Mouse (Mus musculus): ENCODE measurements around the gene Ctsw. TPM values are rescaled to one million over a fixed set of nuclear protein-coding genes. Genes with fewer than 3 reads are reported as not detected.
A peak's percentile ranks its signal among the peaks of the same experiment; 100 is the strongest.

Ctsw gene
- polyA plus RNA-seq, 1 experiment from 2014 or later = 2.1 TPM

GRCm38 (mm10) chr19:5444371-5444908, 23.9 kb downstream of the Ctsw start:
- H3K9me3 ChIP-seq (ENCODE audit: low read length) = peaks cover 5% of the 10 kb centered on the region
- H3K4me2 ChIP-seq (replicated peaks; ENCODE audit: low read depth, low read length) = no peak overlapping the region
- 58% methylated on average over 9 of the region's 9 CpGs for WGBS
- H3K27ac ChIP-seq (ENCODE audit: low read length) = no peak overlapping the region
- H3K27me3 ChIP-seq (ENCODE audit: insufficient read depth, low read length) = peaks cover 29% of the 10 kb centered on the region
- no peak overlapping the region for H3K9ac ChIP-seq (replicated peaks; ENCODE audit: low read length)
- H3K36me3 ChIP-seq (ENCODE audit: insufficient read depth, low read length) = no peaks in the 10 kb centered on the region
- H3K4me1 ChIP-seq (ENCODE audit: insufficient read depth, low read length) = peaks cover 24% of the 10 kb centered on the region
- ATAC-seq (ENCODE audit: low FRiP score, low TSS enrichment) = no peak
- H3K4me3 ChIP-seq (ENCODE audit: low read length) = no peak overlapping the region

GRCm38 (mm10) chr19:5433951-5434350, 34.4 kb downstream of the Ctsw start:
- WGBS = 65% methylated on average over 7 of the region's 7 CpGs
- Histone ChIP-seq H3K36me3 (ENCODE audit: insufficient read depth, low read length) (no peaks in the 10 kb centered on the region), H3K9ac (replicated peaks; ENCODE audit: low read length) (peak overlapping the region; percentile 67; the same call in 1 of the 2 replicates), H3K4me3 (ENCODE audit: low read length) (no peak overlapping the region), H3K27me3 (ENCODE audit: insufficient read depth, low read length) (no peaks in the 10 kb centered on the region), H3K9me3 (ENCODE audit: low read length) (no peaks in the 10 kb centered on the region), H3K4me1 (ENCODE audit: insufficient read depth, low read length) (peaks cover 15% of the 10 kb centered on the region), H3K4me2 (replicated peaks; ENCODE audit: low read depth, low read length) (peak overlapping the region; percentile 73), H3K27ac (ENCODE audit: low read length) (peak overlapping the region; percentile 77; the same call in 1 of the 2 replicates)
- no peak for ATAC-seq (ENCODE audit: low FRiP score, low TSS enrichment)

- Histone ChIP-seq H3K36me3 (ENCODE audit: insufficient read depth, low read length) (no peaks in the 10 kb centered on the region), H3K9me3 (ENCODE audit: low read length) (no peaks in the 10 kb centered on the region), H3K27me3 (ENCODE audit: insufficient read depth, low read length) (no peaks in the 10 kb centered on the region), H3K4me3 (ENCODE audit: low read length) (peak overlapping the region; percentile 42), H3K4me1 (ENCODE audit: insufficient read depth, low read length) (peaks cover 15% of the 10 kb centered on the region), H3K9ac (replicated peaks; ENCODE audit: low read length) (peak overlapping the region; percentile 67), H3K27ac (ENCODE audit: low read length) (peak overlapping the region; percentile 77), H3K4me2 (replicated peaks; ENCODE audit: low read depth, low read length) (peak overlapping the region; percentile 73)
- peak; percentile 73; the same call in 1 of the 2 replicates for ATAC-seq (ENCODE audit: low FRiP score, low TSS enrichment)
- 6% methylated on average over 16 of the region's 16 CpGs for WGBS
These were observed 35.1 kb downstream of the Ctsw start for GRCm38 (mm10) chr19:5432992-5433852.

- H3K36me3 ChIP-seq (ENCODE audit: insufficient read depth, low read length) = peaks cover 3% of the 10 kb centered on the region; the same call in 1 of the 2 replicates
- H3K4me1 ChIP-seq (ENCODE audit: insufficient read depth, low read length) = peaks cover 16% of the 10 kb centered on the region
- no peak for ATAC-seq (ENCODE audit: low FRiP score, low TSS enrichment)
- H3K27ac ChIP-seq (ENCODE audit: low read length) = no peak overlapping the region
- WGBS = 67% methylated on average over 4 of the region's 4 CpGs
- H3K9me3 ChIP-seq (ENCODE audit: low read length) = no peaks in the 10 kb centered on the region
- no peaks in the 10 kb centered on the region for H3K27me3 ChIP-seq (ENCODE audit: insufficient read depth, low read length)
- H3K9ac ChIP-seq (replicated peaks; ENCODE audit: low read length) = no peak overlapping the region
- no peak overlapping the region for H3K4me2 ChIP-seq (replicated peaks; ENCODE audit: low read depth, low read length)
- H3K4me3 ChIP-seq (ENCODE audit: low read length) = no peak overlapping the region
These were observed 36.3 kb downstream of the Ctsw start for GRCm38 (mm10) chr19:5431911-5432464.

- ATAC-seq (ENCODE audit: low FRiP score, low TSS enrichment) = no peak
- WGBS = 90% methylated on average over 1 of the region's 1 CpGs
- Histone ChIP-seq H3K9ac (replicated peaks; ENCODE audit: low read length) (no peak overlapping the region), H3K4me3 (ENCODE audit: low read length) (no peak overlapping the region), H3K9me3 (ENCODE audit: low read length) (no peaks in the 10 kb centered on the region), H3K27ac (ENCODE audit: low read length) (no peak overlapping the region), H3K27me3 (ENCODE audit: insufficient read depth, low read length) (no peaks in the 10 kb centered on the region), H3K4me1 (ENCODE audit: insufficient read depth, low read length) (peaks cover 29% of the 10 kb centered on the region), H3K36me3 (ENCODE audit: insufficient read depth, low read length) (peaks cover 12% of the 10 kb centered on the region), H3K4me2 (replicated peaks; ENCODE audit: low read depth, low read length) (no peak overlapping the region)
These were observed 37.9 kb downstream of the Ctsw start for GRCm38 (mm10) chr19:5430408-5430807.

GRCm38 (mm10) chr19:5429806-5430205, 38.5 kb downstream of the Ctsw start:
- Histone ChIP-seq H3K9me3 (ENCODE audit: low read length) (no peaks in the 10 kb centered on the region), H3K9ac (replicated peaks; ENCODE audit: low read length) (no peak overlapping the region), H3K4me2 (replicated peaks; ENCODE audit: low read depth, low read length) (no peak overlapping the region), H3K4me1 (ENCODE audit: insufficient read depth, low read length) (peaks cover 29% of the 10 kb centered on the region), H3K36me3 (ENCODE audit: insufficient read depth, low read length) (peaks cover 12% of the 10 kb centered on the region), H3K27ac (ENCODE audit: low read length) (no peak overlapping the region), H3K4me3 (ENCODE audit: low read length) (no peak overlapping the region), H3K27me3 (ENCODE audit: insufficient read depth, low read length) (no peaks in the 10 kb centered on the region)
- no peak for ATAC-seq (ENCODE audit: low FRiP score, low TSS enrichment)
- 72% methylated on average over 8 of the region's 8 CpGs for WGBS

GRCm38 (mm10) chr19:5429219-5429618, 39.1 kb downstream of the Ctsw start:
- H3K9me3 ChIP-seq (ENCODE audit: low read length) = no peaks in the 10 kb centered on the region
- no peak overlapping the region for H3K4me2 ChIP-seq (replicated peaks; ENCODE audit: low read depth, low read length)

GRCm38 (mm10) chr19:5428083-5428482, 40.2 kb downstream of the Ctsw start:
- no peak overlapping the region for H3K27ac ChIP-seq (ENCODE audit: low read length)
- H3K36me3 ChIP-seq (ENCODE audit: insufficient read depth, low read length) = peaks cover 12% of the 10 kb centered on the region
- no peak overlapping the region for H3K9ac ChIP-seq (replicated peaks; ENCODE audit: low read length)
- 83% methylated on average over 2 of the region's 2 CpGs for WGBS
- peaks cover 27% of the 10 kb centered on the region for H3K4me1 ChIP-seq (ENCODE audit: insufficient read depth, low read length)
- ATAC-seq (ENCODE audit: low FRiP score, low TSS enrichment) = no peak
- no peaks in the 10 kb centered on the region for H3K9me3 ChIP-seq (ENCODE audit: low read length)
- H3K4me2 ChIP-seq (replicated peaks; ENCODE audit: low read depth, low read length) = no peak overlapping the region
- H3K4me3 ChIP-seq (ENCODE audit: low read length) = no peak overlapping the region
- H3K27me3 ChIP-seq (ENCODE audit: insufficient read depth, low read length) = no peaks in the 10 kb centered on the region

More at GRCm38 (mm10) chr19:5429219-5429618, 39.1 kb downstream of the Ctsw start:
- H3K4me3 ChIP-seq (ENCODE audit: low read length) = no peak overlapping the region
- ATAC-seq (ENCODE audit: low FRiP score, low TSS enrichment) = no peak
- no peak overlapping the region for H3K27ac ChIP-seq (ENCODE audit: low read length)
- H3K4me1 ChIP-seq (ENCODE audit: insufficient read depth, low read length) = peaks cover 29% of the 10 kb centered on the region
- WGBS = 77% methylated on average over 4 of the region's 4 CpGs
- no peak overlapping the region for H3K9ac ChIP-seq (replicated peaks; ENCODE audit: low read length)
- H3K36me3 ChIP-seq (ENCODE audit: insufficient read depth, low read length) = peaks cover 12% of the 10 kb centered on the region
- H3K27me3 ChIP-seq (ENCODE audit: insufficient read depth, low read length) = no peaks in the 10 kb centered on the region

- ATAC-seq (ENCODE audit: low FRiP score, low TSS enrichment) = no peak
- 90% methylated on average over 13 of the region's 13 CpGs for WGBS
- H3K4me1 ChIP-seq (ENCODE audit: insufficient read depth, low read length) = peaks cover 29% of the 10 kb centered on the region
- peaks cover 20% of the 10 kb centered on the region for H3K36me3 ChIP-seq (ENCODE audit: insufficient read depth, low read length)
- no peak overlapping the region for H3K4me2 ChIP-seq (replicated peaks; ENCODE audit: low read depth, low read length)
- H3K27me3 ChIP-seq (ENCODE audit: insufficient read depth, low read length) = no peaks in the 10 kb centered on the region
- no peak overlapping the region for H3K4me3 ChIP-seq (ENCODE audit: low read length)
- peak overlapping the region; percentile 5; the same call in 1 of the 2 replicates for H3K9ac ChIP-seq (replicated peaks; ENCODE audit: low read length)
- no peak overlapping the region for H3K27ac ChIP-seq (ENCODE audit: low read length)
- H3K9me3 ChIP-seq (ENCODE audit: low read length) = no peaks in the 10 kb centered on the region
These were observed 41.5 kb downstream of the Ctsw start for GRCm38 (mm10) chr19:5426640-5427290.
